Mouse (Mus musculus) myocyte (in vitro differentiated cells): ENCODE results near the gene Hbb-y.
"Not testable (repeated sequence)": the region's sequence is repeated elsewhere in the genome, so short reads cannot be mapped to it uniquely, and the experiment has no call there.

ENCODE experiments used
- CEBPB ChIP-seq: IDR thresholded peaks from 2 replicates; pipeline ENCODE4 v1.6.1; 2011; ENCODE audit warnings: mild to moderate bottlenecking, moderate library complexity; ENCODE audit not compliant: poor library complexity, insufficient read depth, severe bottlenecking
- E2F4 ChIP-seq: IDR thresholded peaks from one replicate; pipeline ENCODE4 v1.6.1; 2011; ENCODE audit warnings: mild to moderate bottlenecking, control low read depth, moderate library complexity; ENCODE audit not compliant: insufficient read depth
- MAX ChIP-seq: IDR thresholded peaks from one replicate; pipeline ENCODE4 v1.6.1; 2011; ENCODE audit warnings: low read depth, mild to moderate bottlenecking, control low read depth
- MYOD1 ChIP-seq, 3 experiments: IDR thresholded peaks; one replicate each; pipeline ENCODE4 v1.6.1; 2011; ENCODE audit warnings: control low read depth in 2 of 3, low read depth in 2 of 3, mild to moderate bottlenecking in 2 of 3, moderate library complexity in 1 of 3; ENCODE audit not compliant: insufficient read length in 2 of 3, control insufficient read depth in 1 of 3
- MYOG ChIP-seq, 3 experiments: IDR thresholded peaks; one replicate each; pipeline ENCODE4 v1.6.1; 2011; ENCODE audit warnings: control low read depth in 2 of 3, low read depth in 2 of 3, mild to moderate bottlenecking in 2 of 3; ENCODE audit not compliant: insufficient read length in 2 of 3, control insufficient read depth in 1 of 3, insufficient read depth in 1 of 3
- POLR2A ChIP-seq: IDR thresholded peaks from one replicate; pipeline ENCODE4 v1.6.1; 2011; ENCODE audit warnings: low read depth, mild to moderate bottlenecking, control low read depth, moderate library complexity; ENCODE audit not compliant: insufficient read length
- POLR2AphosphoS2 ChIP-seq: IDR thresholded peaks from one replicate; pipeline ENCODE4 v1.6.1; 2011; ENCODE audit warnings: low read depth, control low read depth; ENCODE audit not compliant: insufficient read length
- SRF ChIP-seq: IDR thresholded peaks from one replicate; pipeline ENCODE4 v1.6.1; 2011; ENCODE audit warnings: low read depth; ENCODE audit not compliant: control insufficient read depth, insufficient read length
- TCF12 ChIP-seq: IDR thresholded peaks from one replicate; pipeline ENCODE4 v1.6.1; 2011; ENCODE audit warnings: mild to moderate bottlenecking, control low read depth; ENCODE audit not compliant: poor library complexity, insufficient read depth, severe bottlenecking
- USF1 ChIP-seq: IDR thresholded peaks from one replicate; pipeline ENCODE4 v1.6.1; 2011; ENCODE audit warnings: low read depth, mild to moderate bottlenecking, control low read depth, moderate library complexity

- not testable (repeated sequence) for TF ChIP-seq CEBPB; POLR2A; POLR2AphosphoS2; TCF12; MYOG (IDR thresholded peaks at IDR 0.05; ENCODE audit: control insufficient read depth in 1 of 3, insufficient read depth in 1 of 3, insufficient read length in 2 of 3, low read depth in 2 of 3); USF1; MAX; SRF; E2F4; MYOD1 (IDR thresholded peaks at IDR 0.05; ENCODE audit: control insufficient read depth in 1 of 3, insufficient read length in 2 of 3, low read depth in 2 of 3)
Measured at GRCm38 (mm10) chr7:103827139-103827538, 25.9 kb downstream of the Hbb-y start.
